Mouse (Mus musculus): ENCODE measurements around the gene Nrp1.

Gene Nrp1

GRCm38 (mm10) chr8:128358406-128358755 lies at the start of gene Nrp1:
Gene Nrp1 (plus strand): TSS chr8:128358604.
- DNase-seq (ENCODE audit: low spot score): peak; percentile 60

- no peak for DNase-seq (ENCODE audit: low spot score)
Observed at GRCm38 (mm10) chr8:128320797-128321196, 37.6 kb upstream of the Nrp1 start.

GRCm38 (mm10) chr8:128327281-128327680 lies 31.1 kb upstream of the Nrp1 start:
- no peak for DNase-seq (ENCODE audit: low spot score)

DNA sequence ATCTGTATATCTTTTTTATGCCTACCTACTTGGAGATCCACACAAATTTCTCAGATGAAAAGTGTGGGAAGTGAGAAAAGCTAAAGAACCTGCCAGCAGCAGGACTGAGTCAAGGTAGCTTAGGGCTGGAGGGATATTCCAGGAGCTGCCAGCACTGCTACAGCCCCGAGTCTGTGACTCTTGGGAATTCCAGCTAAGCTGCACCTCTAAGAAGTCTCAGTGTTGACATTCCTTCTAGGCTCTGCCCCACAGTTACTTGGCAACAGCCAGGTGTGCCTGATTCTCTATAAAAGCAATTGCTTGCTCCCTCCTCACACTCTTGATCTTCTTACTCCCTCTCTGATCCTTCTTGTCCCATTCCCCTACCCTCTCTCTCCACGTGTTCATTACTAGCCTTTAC lies 30.5 kb upstream of the Nrp1 start:
- DNase-seq (ENCODE audit: low spot score): no peak

- no peak for DNase-seq (ENCODE audit: low spot score)
Observed at GRCm38 (mm10) chr8:128329502-128329901, 28.9 kb upstream of the Nrp1 start.

DNA sequence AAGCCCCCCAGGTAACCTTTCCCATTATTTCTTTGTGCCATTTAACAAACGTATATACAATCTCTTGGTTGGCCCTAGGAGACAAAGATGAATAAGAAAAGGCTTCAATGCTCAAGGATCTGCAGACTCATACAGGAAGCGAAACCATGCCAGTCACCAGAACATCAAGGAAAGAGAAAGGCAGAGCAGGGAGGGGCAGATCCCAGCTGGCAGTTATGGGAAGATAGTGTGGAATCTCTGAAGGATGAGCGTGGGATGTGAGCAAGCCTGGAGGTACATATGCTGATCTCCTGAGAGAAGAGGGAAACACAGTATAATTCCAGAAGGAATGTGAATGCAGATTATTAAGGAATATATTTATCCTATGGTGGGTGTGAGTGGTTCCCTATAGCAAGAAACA lies 22.4 kb upstream of the Nrp1 start:
- no peak for DNase-seq (ENCODE audit: low spot score)

DNA sequence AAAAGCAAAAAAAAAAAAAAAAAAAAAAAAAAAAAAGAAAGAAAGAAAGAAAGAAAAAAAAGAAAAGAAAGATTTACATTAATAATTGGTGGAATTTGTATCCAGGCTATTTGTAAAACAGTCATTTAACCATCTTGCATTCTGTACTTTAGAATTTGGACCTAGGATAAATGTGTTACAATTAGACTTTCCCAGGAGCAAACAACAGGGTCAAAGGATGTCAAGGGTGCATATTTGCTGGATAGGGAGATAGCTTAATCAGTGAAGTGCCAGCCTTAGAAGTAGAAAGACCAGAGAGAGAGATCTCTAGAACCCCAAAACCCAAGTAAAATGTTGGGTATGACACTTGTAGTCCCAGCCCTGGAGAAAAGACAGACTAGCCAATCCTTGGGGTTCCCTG lies 19.5 kb upstream of the Nrp1 start:
- DNase-seq (ENCODE audit: low spot score): no peak

DNA sequence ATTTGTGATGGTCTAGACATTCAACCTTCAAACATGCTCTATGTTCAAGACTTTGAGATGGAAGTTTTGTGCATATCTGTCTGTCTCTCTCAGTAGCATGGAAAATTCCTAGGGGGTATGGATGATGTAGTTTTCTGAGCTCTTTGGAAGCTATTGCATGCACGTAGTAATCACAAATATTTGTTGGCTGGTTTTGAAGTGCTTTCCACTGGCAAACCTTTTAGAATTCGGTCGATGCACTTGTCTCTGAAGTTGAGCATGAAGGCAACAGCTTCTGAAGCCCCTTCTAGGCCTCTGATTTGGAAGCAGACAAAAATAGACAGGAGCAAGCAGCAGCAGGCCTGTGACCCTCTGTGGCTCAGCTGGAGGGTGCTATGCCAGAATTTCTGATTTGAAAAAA lies 18.9 kb upstream of the Nrp1 start:
- no peak for DNase-seq (ENCODE audit: low spot score)

DNA sequence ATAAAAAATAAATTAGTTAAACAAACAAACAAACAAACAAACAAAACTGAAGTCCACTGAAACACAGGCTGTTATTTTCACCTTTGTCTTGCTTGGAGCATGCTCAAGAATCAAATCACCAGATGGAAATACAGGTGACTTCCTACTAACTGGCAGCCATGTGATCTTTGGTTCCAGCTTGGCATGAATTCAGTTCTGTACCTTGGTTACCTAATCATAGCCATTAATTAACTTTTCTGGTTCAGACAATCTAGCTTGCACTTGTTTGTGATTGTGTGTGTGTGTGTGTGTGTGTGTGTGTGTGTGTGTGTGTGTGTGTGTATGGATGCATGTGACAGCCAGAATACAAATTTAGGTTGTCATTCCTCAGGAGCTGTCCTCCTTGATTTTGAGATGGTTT lies 8.0 kb upstream of the Nrp1 start:
- no peak for DNase-seq (ENCODE audit: low spot score)

DNA sequence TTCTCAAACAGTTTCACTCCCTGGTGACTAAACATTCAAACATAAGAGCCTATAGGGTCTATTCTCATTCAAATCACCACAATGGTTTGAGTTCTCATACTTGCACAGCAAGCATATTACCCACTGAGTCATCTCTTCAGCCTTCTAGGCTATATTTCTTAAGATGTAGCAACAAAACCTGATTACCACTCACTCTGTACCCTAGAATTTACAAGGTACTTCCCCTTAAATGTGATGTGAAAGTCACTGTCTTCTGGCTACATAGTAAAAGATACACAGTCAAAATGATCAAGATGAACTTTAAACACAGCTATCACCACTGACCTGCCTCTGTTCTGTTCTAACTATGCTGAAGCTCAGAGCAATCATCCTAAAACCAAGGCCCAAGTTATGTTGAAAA lies 7.2 kb upstream of the Nrp1 start:
- no peak for DNase-seq (ENCODE audit: low spot score)

DNA sequence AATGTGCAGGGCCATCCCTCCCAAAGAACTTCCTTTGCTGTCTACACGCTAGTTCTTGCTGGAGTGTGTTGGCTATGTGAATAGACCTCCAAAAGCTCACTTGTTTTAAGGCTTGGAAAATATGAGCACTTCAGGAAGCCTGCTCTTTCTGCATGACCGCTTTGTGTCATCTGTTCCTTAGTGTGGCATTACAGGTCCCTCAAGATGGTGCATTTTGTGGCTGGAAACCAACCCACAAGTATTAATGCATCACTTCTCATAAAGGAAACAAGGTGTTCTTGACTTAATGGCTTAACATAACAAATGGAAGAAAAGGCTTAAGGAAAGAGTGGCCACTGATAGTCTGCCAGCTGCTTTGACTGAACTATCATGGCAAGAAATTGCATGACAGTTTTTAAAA lies 5.6 kb upstream of the Nrp1 start:
- DNase-seq (ENCODE audit: low spot score): no peak

- no peak for DNase-seq (ENCODE audit: low spot score)
Observed at GRCm38 (mm10) chr8:128353999-128354398, 4.4 kb upstream of the Nrp1 start.

GRCm38 (mm10) chr8:128355091-128355490 lies 3.3 kb upstream of the Nrp1 start:
- DNase-seq (ENCODE audit: low spot score): no peak

- no peak for DNase-seq (ENCODE audit: low spot score)
Observed at GRCm38 (mm10) chr8:128356170-128356569, 2.2 kb upstream of the Nrp1 start.

- DNase-seq (ENCODE audit: low spot score): peak; percentile 82
Observed at GRCm38 (mm10) chr8:128356796-128357539, 1.4 kb upstream of the Nrp1 start.

DNA sequence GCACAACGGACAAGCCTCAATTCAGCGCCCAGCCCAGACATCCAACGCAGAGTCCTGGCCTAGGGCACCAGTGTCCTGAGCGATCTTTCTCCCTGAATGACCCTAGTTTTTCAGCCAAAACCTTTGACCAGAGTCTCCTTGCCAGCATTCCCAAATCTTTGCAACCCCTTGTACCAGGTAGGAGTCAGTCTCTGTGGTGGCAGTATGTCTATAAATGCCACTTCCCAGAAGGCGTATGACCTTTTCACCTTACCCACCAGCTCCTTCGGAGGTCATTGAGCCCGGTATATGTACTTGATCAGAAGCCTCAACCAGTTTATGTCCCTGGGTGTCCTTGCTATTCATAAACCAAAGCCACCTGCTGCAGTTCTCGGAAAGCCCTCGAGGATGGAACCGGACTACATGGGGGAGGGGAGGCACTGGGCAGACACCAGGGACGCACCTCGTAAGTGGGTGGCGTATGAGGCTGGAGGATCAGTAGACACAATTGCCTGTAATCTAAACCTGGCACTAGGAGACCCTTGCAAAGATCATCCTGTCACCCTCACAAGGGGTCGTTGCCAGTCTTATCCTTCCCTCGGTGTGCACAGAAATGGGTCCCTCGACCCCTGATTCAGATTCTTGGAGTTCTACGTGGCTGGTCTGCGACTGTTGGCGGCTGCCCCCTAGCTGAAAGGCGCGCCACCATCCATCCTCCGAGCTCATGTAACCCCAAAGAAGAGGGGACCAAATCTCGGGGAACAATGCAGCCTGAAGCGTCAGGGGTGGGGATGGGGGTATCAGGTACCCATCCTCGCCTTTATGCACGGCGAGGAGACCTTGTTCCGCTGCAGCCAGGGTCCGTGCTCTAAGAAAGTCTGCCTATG lies 631 bp upstream of the Nrp1 start:
- DNase-seq (ENCODE audit: low spot score): peak; percentile 70

DNA sequence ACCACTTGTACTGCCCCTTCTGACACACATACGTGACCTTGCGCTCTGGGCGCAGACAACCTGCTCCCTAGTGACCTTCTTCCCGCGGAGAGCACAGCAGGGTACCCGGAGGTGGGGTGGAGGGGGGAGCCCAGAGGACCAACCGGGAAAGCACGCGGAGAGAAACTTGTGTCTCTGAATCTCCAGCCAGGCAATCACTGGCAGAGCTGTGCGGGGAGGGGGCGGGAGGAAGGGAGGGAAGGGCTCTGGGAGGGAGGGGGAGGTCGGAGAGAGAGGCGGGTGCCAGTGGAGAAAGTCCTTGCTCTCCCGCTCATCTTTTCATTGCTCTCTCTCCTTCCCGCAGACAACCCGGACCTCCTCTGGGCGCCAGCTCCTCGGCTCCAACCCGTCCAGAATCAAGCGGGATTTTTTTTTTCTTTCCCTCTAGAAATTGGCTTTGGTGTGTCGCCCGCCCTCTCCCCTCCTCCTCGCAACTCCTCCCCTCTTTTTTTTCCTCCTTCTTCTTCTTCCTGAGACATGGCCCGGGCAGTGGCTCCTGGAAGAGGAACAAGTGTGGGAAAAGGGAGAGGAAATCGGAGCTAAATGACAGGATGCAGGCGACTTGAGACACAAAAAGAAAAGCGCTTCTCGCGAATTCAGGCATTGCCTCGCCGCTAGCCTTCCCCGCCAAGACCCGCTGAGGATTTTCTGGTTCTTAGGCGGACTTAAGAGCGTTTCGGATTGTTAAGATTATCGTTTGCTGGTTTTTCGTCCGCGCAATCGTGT lies 534 bp downstream of the Nrp1 start:
- DNase-seq (ENCODE audit: low spot score): peak; percentile 61

DNA sequence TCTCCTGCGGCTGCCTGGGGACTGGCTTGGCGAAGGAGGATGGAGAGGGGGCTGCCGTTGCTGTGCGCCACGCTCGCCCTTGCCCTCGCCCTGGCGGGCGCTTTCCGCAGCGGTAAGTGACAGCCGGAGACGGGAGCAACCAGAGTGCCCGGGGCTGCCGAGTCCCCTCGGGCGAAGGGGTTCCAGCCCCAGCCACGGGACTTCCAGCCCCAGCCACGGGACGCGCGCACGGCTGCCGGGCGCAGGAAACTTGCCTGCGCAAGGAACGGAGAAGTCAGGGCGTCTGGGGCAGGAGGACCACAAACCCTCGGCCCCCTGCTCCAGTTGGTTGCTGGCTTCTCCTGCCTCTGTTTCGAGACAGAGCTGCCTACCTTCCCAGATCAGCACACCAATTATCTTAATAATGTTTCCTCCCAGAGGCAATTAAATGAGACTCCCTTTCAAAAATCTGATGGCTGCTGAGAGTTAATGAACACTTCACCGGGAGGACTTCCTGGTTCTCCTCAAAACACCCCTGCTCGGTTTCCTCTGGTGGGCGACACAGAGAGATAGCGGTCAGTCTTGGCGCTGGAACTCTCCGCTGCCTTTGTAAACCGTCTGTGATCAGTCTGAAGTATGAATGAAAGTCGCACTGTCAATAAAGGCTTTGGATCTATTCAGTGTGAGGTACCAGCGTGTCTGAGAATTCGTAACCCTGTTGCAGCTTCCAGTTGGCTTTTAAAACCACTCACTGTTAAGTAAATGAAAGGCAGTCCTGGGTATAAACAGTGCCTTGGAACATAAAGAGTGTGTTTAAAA lies 1.3 kb downstream of the Nrp1 start:
- peak; percentile 49 for DNase-seq (ENCODE audit: low spot score)

GRCm38 (mm10) chr8:128361343-128361870 lies 3.0 kb downstream of the Nrp1 start:
- DNase-seq (ENCODE audit: low spot score): no peak

- DNase-seq (ENCODE audit: low spot score): peak; percentile 82
Observed at GRCm38 (mm10) chr8:128362940-128363595, 4.7 kb downstream of the Nrp1 start.

- DNase-seq (ENCODE audit: low spot score): no peak
Observed at GRCm38 (mm10) chr8:128370496-128370895, 12.1 kb downstream of the Nrp1 start.

All from testis, postnatal 10 days (tissue).